Mouse (Mus musculus): ENCODE data around the gene Klhl42.

Klhl42 gene

GRCm38 (mm10) chr6:147151839-147152238 lies 60.7 kb downstream of the Klhl42 start:
- DNase-seq (ENCODE audit: low spot score) = no peak

- no peak for DNase-seq (ENCODE audit: low spot score)
These were observed 63.9 kb downstream of the Klhl42 start for GRCm38 (mm10) chr6:147155085-147155484.

GRCm38 (mm10) chr6:147161818-147162584 lies 70.8 kb downstream of the Klhl42 start:
- DNase-seq (ENCODE audit: low spot score) = no peak

Measured in urinary bladder, postnatal 14 days (tissue).